Mouse (Mus musculus) adrenal gland, postnatal 10 days (tissue): Measurements from ENCODE around the gene Egflam. TPM values are rescaled to one million over a fixed set of nuclear protein-coding genes. Genes with fewer than 3 reads are reported as not detected.
A peak's percentile ranks its signal among the peaks of the same experiment; 100 is the strongest.

Experiments
- DNase-seq: peaks from one replicate; pipeline ENCODE4 v3.0.0; 2021; ENCODE audit warnings: mixed read lengths
- long read RNA-seq, 2 experiments: library from polyadenylated mRNA; stranded (forward); transcript quantifications; one replicate each; pipeline ENCODE4 v2.0.0; 2021
- total RNA-seq, 2 experiments: library from RNA; stranded (reverse); gene quantifications; 2 replicates each; pipeline ENCODE4 v1.2.3; 2021

The Egflam gene
- total RNA-seq = 1 to 10 TPM; 7.2 to 7.5 TPM
- long read RNA-seq, experiment 1, full-length matches to known transcripts = 9 of 15 reads
- long read RNA-seq, experiment 1, partial matches to known transcripts = 5 of 15 reads
- long read RNA-seq, experiment 1, other reads (novel, unspliced or antisense) = 1 of 15 reads
- long read RNA-seq, experiment 2, full-length matches to known transcripts = 3 of 4 reads
- long read RNA-seq, experiment 2, partial matches to known transcripts = 1 of 4 reads
- long read RNA-seq, experiment 2, other reads (novel, unspliced or antisense) = 0 of 4 reads

DNA sequence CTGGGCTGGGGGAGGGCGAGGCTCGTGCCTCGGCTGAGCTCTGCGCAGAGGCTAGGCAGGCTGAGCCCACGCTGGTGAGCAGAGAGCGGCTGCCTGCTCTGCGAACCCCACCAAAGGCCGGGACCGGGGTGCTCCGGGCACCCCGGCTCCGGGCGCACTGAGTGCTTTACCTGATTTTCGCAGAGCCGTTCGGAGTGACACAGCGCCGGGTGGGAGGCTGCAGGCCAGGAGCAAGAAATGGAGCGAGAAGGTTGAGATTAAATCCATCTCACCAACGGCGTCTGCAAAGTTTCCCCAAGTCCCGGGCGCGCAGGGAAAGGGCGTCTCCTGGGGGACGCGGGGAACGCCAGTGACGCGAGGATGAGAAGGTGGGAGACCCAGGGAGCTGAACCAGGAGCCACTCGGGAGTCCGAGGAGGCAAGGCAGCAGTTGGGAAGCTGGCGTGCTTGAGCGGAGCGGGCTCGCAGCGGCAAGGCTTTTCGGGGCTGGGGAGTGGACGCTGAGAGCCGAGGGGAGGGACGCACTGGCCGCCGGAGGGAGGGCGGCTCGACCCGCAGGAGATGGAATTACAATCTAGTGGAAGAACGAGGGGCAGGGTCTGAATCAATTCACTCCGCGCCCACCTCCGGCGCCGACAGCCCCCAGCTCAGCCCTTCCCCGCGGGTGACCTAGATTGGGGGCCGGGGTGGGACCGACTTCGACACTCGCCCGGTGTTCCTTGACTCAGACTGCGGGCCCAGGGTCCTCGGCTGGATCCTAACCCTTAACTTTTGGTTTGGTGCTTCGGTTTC is at the start of gene Egflam:
Gene Egflam (minus strand): TSS at position 578 of the 791 bp plus-strand sequence.
- DNase-seq = peak; percentile 48

- peak; percentile 23 for DNase-seq
Observed at GRCm38 (mm10) chr15:7443396-7444315, 45.5 kb upstream of the Egflam start.

- no peak for DNase-seq
Observed at GRCm38 (mm10) chr15:7442148-7443100, 44.2 kb upstream of the Egflam start.

DNA sequence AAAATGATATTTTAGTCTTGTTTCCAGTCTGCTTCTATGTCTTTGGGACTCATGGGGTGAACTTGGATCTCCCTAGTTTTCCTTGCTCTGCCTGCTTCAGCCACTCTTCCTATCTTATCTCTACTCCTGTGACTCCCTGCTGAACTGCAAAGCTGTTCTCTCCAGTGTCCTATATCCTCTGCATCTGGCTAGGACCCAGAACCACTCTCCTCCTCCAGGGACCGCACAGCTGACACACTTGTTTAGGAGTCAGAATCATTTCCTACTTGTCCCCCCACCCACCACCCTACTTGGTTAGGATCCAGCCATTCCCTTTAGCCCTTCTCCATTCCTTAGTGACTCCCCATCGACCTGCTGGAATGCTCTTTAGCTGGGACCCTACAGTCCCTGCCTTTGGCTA is 26.1 kb upstream of the Egflam start:
- DNase-seq = no peak

DNA sequence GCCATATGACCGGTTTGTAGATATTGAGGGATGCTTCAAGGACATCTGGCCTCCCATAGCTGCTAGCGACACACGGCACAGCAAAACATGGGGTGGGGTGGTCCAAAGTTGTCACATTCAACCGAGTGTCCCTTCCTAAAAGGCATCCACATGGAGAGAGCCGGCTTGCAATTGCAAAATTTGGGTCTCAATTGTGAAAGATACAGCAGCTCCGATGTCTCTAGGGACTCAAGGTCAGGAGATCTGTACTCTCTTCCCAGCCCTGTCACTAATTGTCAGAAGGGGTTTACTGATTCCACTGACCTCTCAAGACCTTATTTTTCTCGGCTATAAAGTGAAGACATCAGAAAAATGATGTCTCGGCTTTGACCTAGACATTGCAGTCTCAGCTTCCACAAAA is 6.3 kb upstream of the Egflam start:
- no peak for DNase-seq

GRCm38 (mm10) chr15:7398609-7399540 is 680 bp upstream of the Egflam start:
- DNase-seq = no peak

DNA sequence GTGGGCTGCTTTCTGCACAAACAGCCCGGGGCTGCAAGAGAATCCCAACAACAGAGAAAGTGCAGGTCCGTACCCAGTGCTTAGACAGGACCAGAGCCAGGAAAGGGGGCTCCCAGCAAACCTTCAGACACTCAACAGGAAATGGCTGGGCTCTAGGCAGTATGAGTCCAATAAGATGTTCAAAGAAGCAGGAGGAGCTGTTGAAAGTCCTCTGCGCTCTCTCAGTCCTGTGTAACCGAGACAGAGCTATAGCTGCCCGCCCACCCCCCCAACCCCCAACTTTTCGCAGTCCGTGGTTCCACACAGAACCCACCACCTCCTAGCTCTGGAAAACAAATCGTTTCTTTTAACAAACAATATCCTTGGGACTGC is 763 bp downstream of the Egflam start:
- no peak for DNase-seq

GRCm38 (mm10) chr15:7383349-7383748 is 14.8 kb downstream of the Egflam start:
- DNase-seq = no peak

GRCm38 (mm10) chr15:7382457-7382856 is 15.7 kb downstream of the Egflam start:
- no peak for DNase-seq

DNA sequence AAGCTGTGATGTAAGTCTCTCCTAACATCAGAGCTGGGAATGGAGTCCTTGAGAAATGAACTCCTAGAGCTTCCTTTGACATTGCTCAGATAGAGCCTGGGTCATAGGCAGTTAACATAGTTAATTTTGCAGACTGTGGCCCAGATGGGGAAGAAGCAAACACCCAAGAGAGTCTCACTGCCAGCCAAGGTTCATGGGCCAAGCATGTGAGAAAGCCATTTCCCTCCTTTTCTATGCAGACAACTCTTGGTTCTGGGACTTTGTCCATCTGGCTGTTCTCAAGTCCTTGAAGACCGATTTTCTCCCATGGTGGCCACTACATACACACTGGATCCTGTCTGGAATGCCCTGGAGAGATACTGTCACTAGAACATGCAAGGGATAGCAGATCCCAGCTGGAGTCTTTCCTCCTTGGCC is 45.6 kb downstream of the Egflam start:
- DNase-seq = peak; percentile 12

GRCm38 (mm10) chr15:7340703-7341309 is 57.4 kb downstream of the Egflam start:
- no peak for DNase-seq

DNA sequence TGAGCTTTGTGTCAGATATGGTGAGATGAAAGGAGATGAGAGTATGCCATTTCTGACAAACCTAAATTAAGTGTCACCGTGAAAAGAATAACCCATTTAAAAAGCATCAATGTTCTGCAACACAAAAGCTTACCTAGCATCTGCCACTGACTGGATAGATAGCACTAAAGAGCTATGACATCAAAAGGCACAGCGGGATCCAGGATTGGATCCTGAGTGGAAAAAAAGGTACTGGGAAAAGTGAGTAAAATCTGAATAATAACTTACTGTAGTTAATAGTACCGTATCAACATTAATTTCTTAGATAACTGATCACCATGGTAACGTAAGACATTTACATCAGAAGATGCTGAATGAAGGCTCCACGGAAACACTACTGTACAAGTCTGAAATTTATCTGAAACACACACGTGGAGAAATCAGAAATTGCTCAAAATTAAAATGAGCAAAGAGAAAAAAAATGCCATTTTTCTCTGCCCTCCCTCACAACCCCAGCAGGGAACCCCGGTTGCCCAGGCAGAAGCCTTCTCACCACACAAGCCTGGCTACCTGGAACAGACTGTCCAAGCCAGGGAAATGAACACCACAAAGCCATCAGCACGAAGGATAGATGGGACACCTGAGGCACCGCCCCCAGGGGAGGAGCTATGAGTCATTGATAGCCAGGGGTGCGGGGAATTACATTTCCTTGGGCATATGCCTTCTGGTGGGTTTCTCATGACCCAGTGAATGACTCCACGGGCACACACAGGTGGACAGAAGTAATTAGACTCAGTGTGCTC is 63.5 kb downstream of the Egflam start:
- no peak for DNase-seq

DNA sequence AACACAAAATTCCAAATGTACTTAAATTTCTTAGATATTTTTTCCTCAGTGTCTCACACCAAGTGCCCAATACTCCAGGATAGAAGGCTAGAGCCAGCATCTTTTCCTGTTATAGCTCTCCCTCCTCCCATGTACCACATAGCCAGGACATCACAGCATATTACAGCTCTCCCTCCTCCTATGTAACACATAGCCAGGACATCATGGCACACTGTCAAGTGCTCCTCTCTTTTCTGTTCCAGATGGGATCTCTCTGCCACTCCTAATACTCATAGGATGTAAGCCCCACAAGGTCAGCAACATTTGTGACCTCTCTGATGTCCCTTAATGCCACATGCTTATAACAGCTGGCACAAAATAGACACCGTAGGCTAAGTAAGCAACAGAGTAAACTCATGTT is 65.3 kb downstream of the Egflam start:
- DNase-seq = no peak

- no peak for DNase-seq
Observed at GRCm38 (mm10) chr15:7322599-7323311, 75.4 kb downstream of the Egflam start.

GRCm38 (mm10) chr15:7320901-7321300 is 77.3 kb downstream of the Egflam start:
- DNase-seq = no peak

DNA sequence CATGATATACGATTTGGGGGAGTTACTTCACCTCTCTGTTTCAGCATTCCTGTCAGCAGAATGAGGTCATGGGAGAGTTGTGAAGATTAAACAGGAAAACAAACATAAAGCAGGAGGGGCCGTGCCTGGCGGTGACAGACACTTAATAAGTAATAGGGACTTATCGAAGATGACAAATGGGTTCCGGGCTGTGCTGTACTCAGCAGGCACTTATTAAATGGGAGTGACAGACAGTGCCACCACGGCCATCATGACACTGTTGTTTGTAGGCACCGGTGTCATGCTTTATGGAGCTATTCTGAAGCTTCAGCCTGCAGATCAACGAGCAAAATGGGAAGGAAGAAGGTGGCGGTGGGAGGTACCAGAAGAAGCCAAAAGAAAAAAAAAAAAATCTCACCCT is 82.7 kb downstream of the Egflam start:
- DNase-seq = no peak

- no peak for DNase-seq
Observed at GRCm38 (mm10) chr15:7308711-7309110, 89.5 kb downstream of the Egflam start.

- DNase-seq = no peak
Observed at GRCm38 (mm10) chr15:7299892-7300291, 98.3 kb downstream of the Egflam start.
